Mouse (Mus musculus) ES-Bruce4 (cell line): ENCODE measurements around the gene Trim69. TPM values are rescaled to one million over a fixed set of nuclear protein-coding genes. Genes with fewer than 3 reads are reported as not detected.

Source experiments
- H3K27ac ChIP-seq: 2 replicates; pipeline ENCODE4 v1.5.1; 2012; ENCODE audit warnings: low read length, inconsistent platforms; ENCODE audit not compliant: insufficient read depth
- H3K27me3 ChIP-seq: 2 replicates; pipeline ENCODE4 v1.6.1; 2012; ENCODE audit warnings: mild to moderate bottlenecking, low read length, inconsistent platforms; ENCODE audit not compliant: control insufficient read depth, poor library complexity, insufficient read depth, severe bottlenecking
- H3K36me3 ChIP-seq: 2 replicates; pipeline ENCODE4 v1.6.1; 2012; ENCODE audit warnings: inconsistent platforms, mild to moderate bottlenecking, low read length, moderate library complexity; ENCODE audit not compliant: control insufficient read depth, poor library complexity, insufficient read depth, severe bottlenecking
- H3K4me1 ChIP-seq: one replicate; pipeline ENCODE4 v1.8.1; 2011; ENCODE audit warnings: low read length; ENCODE audit not compliant: control insufficient read depth, insufficient read depth
- H3K4me3 ChIP-seq: 2 replicates; pipeline ENCODE4 v1.5.1; 2011; ENCODE audit warnings: low read depth, mild to moderate bottlenecking, low read length
- H3K9ac ChIP-seq: 2 replicates; pipeline ENCODE4 v1.6.1; 2012; ENCODE audit warnings: low read depth, mild to moderate bottlenecking, inconsistent platforms; ENCODE audit not compliant: poor library complexity, severe bottlenecking
- H3K9me3 ChIP-seq: replicated peaks from 2 replicates; pipeline ENCODE4 v1.6.1; 2012; ENCODE audit warnings: mild to moderate bottlenecking, low read length, inconsistent platforms; ENCODE audit not compliant: control insufficient read depth, poor library complexity, insufficient read depth, severe bottlenecking
- CTCF ChIP-seq: IDR thresholded peaks from one replicate; pipeline ENCODE4 v1.8.1; 2011; ENCODE audit warnings: low read depth, low read length
- EP300 ChIP-seq: IDR thresholded peaks from 2 replicates; pipeline ENCODE4 v1.6.1; 2011; ENCODE audit warnings: low read depth, low read length; ENCODE audit not compliant: insufficient read depth
- POLR2A ChIP-seq: IDR thresholded peaks from one replicate; pipeline ENCODE4 v1.8.1; 2011; ENCODE audit warnings: low read length; ENCODE audit not compliant: insufficient read depth
- polyA plus RNA-seq: library from polyadenylated mRNA; stranded (reverse); fragments of >200 nt; gene quantifications from 2 replicates; pipeline ENCODE4 v1.2.4, GENCODE M21; 2011; ENCODE audit warnings: low read depth; ENCODE audit not compliant: missing spikeins, insufficient read depth, insufficient read length

Gene Trim69
- polyA plus RNA-seq, 1 experiment, result 0.43 TPM

DNA sequence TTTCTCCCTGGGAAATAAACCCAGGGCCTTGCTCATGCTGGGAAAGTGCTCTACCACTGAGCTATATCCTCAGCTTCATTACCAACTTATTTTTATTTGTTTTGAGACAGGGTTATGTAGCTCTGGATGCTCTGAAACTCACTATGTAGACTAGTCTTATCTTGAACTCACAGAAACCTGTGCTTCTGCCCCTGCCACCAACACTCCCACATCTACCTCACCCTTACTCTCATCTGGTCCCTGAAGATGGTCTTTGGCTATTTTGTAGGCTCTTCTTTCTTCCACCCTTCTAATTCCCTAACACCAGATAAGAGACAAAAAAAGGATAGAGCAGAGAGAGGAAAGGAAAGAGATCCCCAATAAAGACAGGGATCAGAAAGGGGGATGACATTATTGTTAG lies 63.2 kb downstream of the Trim69 start:
- no peak overlapping the region for H3K4me3 ChIP-seq
- H3K27me3 ChIP-seq, result no peaks in the 10 kb centered on the region
- H3K9me3 ChIP-seq, result no peaks in the 10 kb centered on the region
- no peaks in the 10 kb centered on the region for H3K4me1 ChIP-seq
- no peak for TF ChIP-seq POLR2A
- no peak for TF ChIP-seq CTCF
- TF ChIP-seq EP300, result no peak
- no peak overlapping the region for H3K27ac ChIP-seq
- no peak overlapping the region for H3K9ac ChIP-seq
- no peaks in the 10 kb centered on the region for H3K36me3 ChIP-seq

Other genes starting within 250 kb of the Trim69 start
- gene Ctdspl2, start 204.7 kb upstream of the Trim69 start, polyA plus RNA-seq, result 73.4 and 74.4 TPM in 2 replicates
- gene Mageb3, start 204.6 kb upstream of the Trim69 start, polyA plus RNA-seq, result not detected in 2 replicates
- 21.8 and 24.4 TPM in 2 replicates for gene Eif3j1, start 132.2 kb upstream of the Trim69 start, polyA plus RNA-seq
- gene Spg11, start 42.3 kb upstream of the Trim69 start, polyA plus RNA-seq, result 31.5 and 33.3 TPM in 2 replicates
- gene B2m, start 13.0 kb upstream of the Trim69 start, polyA plus RNA-seq, result 116 and 119 TPM in 2 replicates
- gene Patl2, start 25.5 kb downstream of the Trim69 start, polyA plus RNA-seq, result 2.5 and 3.1 TPM in 2 replicates
- 0.43 and 0.60 TPM in 2 replicates for gene Terb2, start 25.6 kb downstream of the Trim69 start, polyA plus RNA-seq
- 30.0 and 30.5 TPM in 2 replicates for gene Sord, start 74.0 kb downstream of the Trim69 start, polyA plus RNA-seq
- gene Duox2, start 137.7 kb downstream of the Trim69 start, polyA plus RNA-seq, result not detected in 2 replicates
- not detected in 2 replicates for gene Duoxa2, start 138.2 kb downstream of the Trim69 start, polyA plus RNA-seq
- not detected in 2 replicates for gene Duoxa1, start 153.0 kb downstream of the Trim69 start, polyA plus RNA-seq
- gene Duox1, start 155.0 kb downstream of the Trim69 start, polyA plus RNA-seq, result not detected in 2 replicates
- 3.7 and 6.0 TPM in 2 replicates for gene Shf, start 208.5 kb downstream of the Trim69 start, polyA plus RNA-seq